Mouse (Mus musculus): ENCODE measurements around the gene Chst2. TPM values are rescaled to one million over a fixed set of nuclear protein-coding genes. Genes with fewer than 3 reads are reported as not detected.

Chst2 gene
- 10 to 100 TPM; 74.8 to 79.6 TPM for total RNA-seq (2021)

- intact Hi-C loops (cut with DNase I) = loop anchor here (2.0 to 10.0 kb wide), 4 partner anchors 84 to 562 kb away; no protein-coding TSS in a partner anchor
Measured at GRCm38 (mm10) chr9:95406571-95407561, at the start of gene Chst2. Chst2 (minus strand) TSS chr9:95406722.

GRCm38 (mm10) chr9:95451931-95452330 lies 45.4 kb upstream of the Chst2 start:
- intact Hi-C loops (cut with DNase I) = no loop called here
- DNase-seq (ENCODE audit: low spot score in 2 of 2) = peak in 1 of 2 experiments; percentile 47

More at GRCm38 (mm10) chr9:95406571-95407561, at the start of gene Chst2:
- peak; percentile 91 to 94 for DNase-seq (ENCODE audit: low spot score in 2 of 2)

- no peak for DNase-seq (ENCODE audit: low spot score in 2 of 2)
- intact Hi-C loops (cut with DNase I) = no loop called here
Measured at GRCm38 (mm10) chr9:95450586-95450985, 44.1 kb upstream of the Chst2 start.

- DNase-seq (ENCODE audit: low spot score in 2 of 2) = peak; percentile 49 to 67
- intact Hi-C loops (cut with DNase I) = no loop called here
Measured at GRCm38 (mm10) chr9:95442321-95442731, 35.8 kb upstream of the Chst2 start.

GRCm38 (mm10) chr9:95437883-95438282 lies 31.4 kb upstream of the Chst2 start:
- no peak for DNase-seq (ENCODE audit: low spot score in 2 of 2)
- intact Hi-C loops (cut with DNase I) = no loop called here

- no peak for DNase-seq (ENCODE audit: low spot score in 2 of 2)
- intact Hi-C loops (cut with DNase I) = no loop called here
Measured at GRCm38 (mm10) chr9:95436294-95436613, 29.7 kb upstream of the Chst2 start.

GRCm38 (mm10) chr9:95435506-95436293 lies 29.2 kb upstream of the Chst2 start:
- intact Hi-C loops (cut with DNase I) = no loop called here
- DNase-seq (ENCODE audit: low spot score in 2 of 2) = no peak

- DNase-seq (ENCODE audit: low spot score in 2 of 2) = no peak
- intact Hi-C loops (cut with DNase I) = no loop called here
Measured at GRCm38 (mm10) chr9:95428277-95428676, 21.8 kb upstream of the Chst2 start.

- intact Hi-C loops (cut with DNase I) = no loop called here
- DNase-seq (ENCODE audit: low spot score in 2 of 2) = no peak
Measured at GRCm38 (mm10) chr9:95413911-95414310, 7.4 kb upstream of the Chst2 start.

- intact Hi-C loops (cut with DNase I) = no loop called here
- no peak for DNase-seq (ENCODE audit: low spot score in 2 of 2)
Measured at GRCm38 (mm10) chr9:95412047-95412446, 5.5 kb upstream of the Chst2 start.

- no peak for DNase-seq (ENCODE audit: low spot score in 2 of 2)
Measured at GRCm38 (mm10) chr9:95407586-95408220, 1.2 kb upstream of the Chst2 start.

GRCm38 (mm10) chr9:95405946-95406570 lies 464 bp downstream of the Chst2 start:
- DNase-seq (ENCODE audit: low spot score in 2 of 2) = peak; percentile 28 to 37
- intact Hi-C loops (cut with DNase I) = loop anchor here (1.0 to 10.0 kb wide), 5 partner anchors 83 to 667 kb away; no protein-coding TSS in a partner anchor

More at GRCm38 (mm10) chr9:95407586-95408220, 1.2 kb upstream of the Chst2 start:
- intact Hi-C loops (cut with DNase I) = loop anchor here (2.0 to 10.0 kb wide), 4 partner anchors 85 to 563 kb away; no protein-coding TSS in a partner anchor

- DNase-seq (ENCODE audit: low spot score in 2 of 2) = peak; percentile 84 to 92
- intact Hi-C loops (cut with DNase I) = loop anchor here (1.0 to 10.0 kb wide), 4 partner anchors 328 to 666 kb away; no protein-coding TSS in a partner anchor
Measured at GRCm38 (mm10) chr9:95405511-95405945, 994 bp downstream of the Chst2 start.

- DNase-seq (ENCODE audit: low spot score in 2 of 2) = no peak
- intact Hi-C loops (cut with DNase I) = loop anchor here (1.0 to 10.0 kb wide), 4 partner anchors 328 to 666 kb away; no protein-coding TSS in a partner anchor
Measured at GRCm38 (mm10) chr9:95404811-95405465, 1.6 kb downstream of the Chst2 start.

- no peak for DNase-seq (ENCODE audit: low spot score in 2 of 2)
- intact Hi-C loops (cut with DNase I) = loop anchor here (10.0 kb wide), 1 partner anchor 557 kb away; no protein-coding TSS in a partner anchor
Measured at GRCm38 (mm10) chr9:95401686-95402085, 4.8 kb downstream of the Chst2 start.

- intact Hi-C loops (cut with DNase I) = no loop called here
- no peak for DNase-seq (ENCODE audit: low spot score in 2 of 2)
Measured at GRCm38 (mm10) chr9:95392011-95392410, 14.5 kb downstream of the Chst2 start.

- intact Hi-C loops (cut with DNase I) = no loop called here
Measured at GRCm38 (mm10) chr9:95389956-95390355, 16.6 kb downstream of the Chst2 start.

GRCm38 (mm10) chr9:95387881-95388380 lies 18.6 kb downstream of the Chst2 start:
- no peak for DNase-seq (ENCODE audit: low spot score in 2 of 2)
- intact Hi-C loops (cut with DNase I) = no loop called here

More at GRCm38 (mm10) chr9:95389956-95390355, 16.6 kb downstream of the Chst2 start:
- no peak for DNase-seq (ENCODE audit: low spot score in 2 of 2)

All from left cerebral cortex, postnatal 25 days (tissue).